Mouse (Mus musculus) embryonic facial prominence, embryonic 15.5 days (tissue): ENCODE measurements around the gene Trank1. TPM values are rescaled to one million over a fixed set of nuclear protein-coding genes. Genes with fewer than 3 reads are reported as not detected.

Experiments used
- ATAC-seq: fragments of 200-750 bp; cut with Nextera tagmentation; 2 replicates; pipeline ENCODE4 v1.8.0; 2017; ENCODE audit warnings: low read depth, moderate TSS enrichment; ENCODE audit not compliant: insufficient number of reproducible peaks, low FRiP score, low TSS enrichment
- H3K27ac ChIP-seq: fragments of 300-500 bp; sonication (generic); replicated peaks from 2 replicates; pipeline ENCODE4 v1.5.1; 2015; ENCODE audit warnings: mild to moderate bottlenecking, inconsistent platforms
- H3K27me3 ChIP-seq: fragments of 300-500 bp; sonication (generic); 2 replicates; pipeline ENCODE4 v1.6.1; 2015; ENCODE audit warnings: inconsistent platforms
- H3K36me3 ChIP-seq: fragments of 300-500 bp; sonication (generic); 2 replicates; pipeline ENCODE4 v1.6.1; 2015; ENCODE audit warnings: mild to moderate bottlenecking, inconsistent platforms
- H3K4me1 ChIP-seq: fragments of 300-500 bp; sonication (generic); 2 replicates; pipeline ENCODE4 v1.6.1; 2015; ENCODE audit warnings: inconsistent platforms
- H3K4me2 ChIP-seq: fragments of 300-500 bp; sonication (generic); replicated peaks from 2 replicates; pipeline ENCODE4 v1.6.1; 2015; ENCODE audit warnings: mild to moderate bottlenecking, inconsistent platforms
- H3K4me3 ChIP-seq: fragments of 300-500 bp; sonication (generic); replicated peaks from 2 replicates; pipeline ENCODE4 v1.5.1; 2015; ENCODE audit warnings: mild to moderate bottlenecking, inconsistent platforms
- H3K9ac ChIP-seq: fragments of 300-500 bp; sonication (generic); 2 replicates; pipeline ENCODE4 v1.6.1; 2015; ENCODE audit warnings: inconsistent platforms
- H3K9me3 ChIP-seq: fragments of 300-500 bp; sonication (generic); replicated peaks from 2 replicates; pipeline ENCODE4 v1.6.1; 2016; ENCODE audit warnings: inconsistent platforms
- WGBS: fragments of 180-500 bp; shearing (Covaris S2); methylation state at CpG from one replicate; pipeline ENCODE4 v1.1.7; 2015; 5-methylcytosine and 5-hydroxymethylcytosine counted together
- polyA plus RNA-seq: library from polyadenylated mRNA; unstranded; fragments of >200 nt; fragmentation: Nextera tagmentation; extraction: Ambion mirVana; gene quantifications from 2 replicates; pipeline ENCODE4 v1.2.1, GENCODE M21; 2015

The Trank1 gene
- polyA plus RNA-seq, 1 experiment from 2014 or later = 0.68 TPM

DNA sequence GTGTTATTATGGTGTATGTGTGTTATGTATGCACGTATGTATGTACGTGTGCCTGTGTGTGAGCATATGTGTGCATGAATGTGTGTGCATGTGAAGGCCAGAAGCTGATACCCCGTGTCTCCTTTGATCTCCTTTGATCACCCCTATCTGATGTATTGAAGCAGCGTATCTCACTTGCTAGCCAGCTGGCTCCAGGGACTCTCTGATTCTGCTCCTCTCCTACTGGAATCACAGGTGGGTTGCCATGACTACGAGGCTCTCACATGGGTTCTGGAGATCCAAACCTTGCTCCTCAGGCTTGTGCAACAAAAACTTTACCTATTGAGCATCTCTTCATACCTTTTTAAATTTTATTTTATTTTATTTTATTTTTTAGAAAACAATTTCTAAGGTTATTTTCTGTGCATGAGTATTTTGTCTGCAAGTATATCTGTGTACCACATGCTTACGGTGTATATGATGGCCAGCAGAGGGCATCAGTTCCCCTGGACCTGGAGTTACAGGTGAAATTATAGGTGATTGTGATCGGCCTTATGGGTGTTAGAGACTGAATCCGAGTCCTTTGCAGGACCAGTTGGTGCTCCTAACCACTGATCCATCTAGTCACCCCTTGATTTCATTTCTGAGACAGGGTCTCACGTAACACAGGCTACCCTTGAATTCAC is 116.5 kb downstream of the Trank1 start:
- no peak overlapping the region for H3K27ac ChIP-seq
- H3K9ac ChIP-seq = no peak overlapping the region
- no peak overlapping the region for H3K4me2 ChIP-seq
- no peaks in the 10 kb centered on the region for H3K9me3 ChIP-seq
- WGBS = 80% methylated on average over 9 of the region's 9 CpGs
- H3K4me1 ChIP-seq = no peaks in the 10 kb centered on the region
- no peaks in the 10 kb centered on the region for H3K27me3 ChIP-seq
- no peak for ATAC-seq
- no peaks in the 10 kb centered on the region for H3K36me3 ChIP-seq
- H3K4me3 ChIP-seq = no peak overlapping the region

DNA sequence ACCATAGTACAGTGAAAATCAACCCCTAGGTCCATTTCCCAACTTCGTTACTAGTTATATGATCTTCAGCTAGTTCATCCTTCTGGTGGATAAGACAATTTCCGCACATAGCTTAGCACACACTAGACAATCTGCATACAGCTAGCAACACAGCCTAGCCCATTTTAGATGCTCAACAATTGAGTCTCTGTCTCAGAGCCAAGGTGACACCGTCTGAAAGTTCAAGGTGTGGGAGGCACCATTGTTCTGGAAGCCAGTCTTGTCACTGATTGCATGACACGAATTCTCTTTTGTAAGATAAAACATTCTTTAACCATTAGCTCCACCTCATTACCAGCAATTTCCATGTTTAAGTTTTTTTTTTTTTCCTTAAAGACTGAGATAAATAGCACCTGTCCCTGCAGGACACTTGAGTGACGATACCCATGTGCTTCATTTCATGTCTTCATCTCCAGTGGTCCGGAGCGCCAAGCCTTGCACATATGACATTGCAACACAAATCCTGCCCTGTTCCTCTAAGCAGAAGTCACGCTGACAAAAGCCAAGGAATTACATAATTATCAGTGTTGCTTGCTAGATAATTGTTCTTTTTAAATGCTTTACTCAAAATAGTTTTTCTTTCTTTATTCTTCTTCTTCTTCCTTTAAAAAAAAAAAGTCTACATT is 117.3 kb downstream of the Trank1 start:
- H3K4me1 ChIP-seq = no peaks in the 10 kb centered on the region
- 69% methylated on average over 8 of the region's 8 CpGs for WGBS
- H3K4me3 ChIP-seq = no peak overlapping the region
- H3K4me2 ChIP-seq = no peak overlapping the region
- H3K27me3 ChIP-seq = no peaks in the 10 kb centered on the region
- no peak for ATAC-seq
- H3K36me3 ChIP-seq = no peaks in the 10 kb centered on the region
- H3K27ac ChIP-seq = no peak overlapping the region
- H3K9ac ChIP-seq = no peak overlapping the region
- H3K9me3 ChIP-seq = no peaks in the 10 kb centered on the region

DNA sequence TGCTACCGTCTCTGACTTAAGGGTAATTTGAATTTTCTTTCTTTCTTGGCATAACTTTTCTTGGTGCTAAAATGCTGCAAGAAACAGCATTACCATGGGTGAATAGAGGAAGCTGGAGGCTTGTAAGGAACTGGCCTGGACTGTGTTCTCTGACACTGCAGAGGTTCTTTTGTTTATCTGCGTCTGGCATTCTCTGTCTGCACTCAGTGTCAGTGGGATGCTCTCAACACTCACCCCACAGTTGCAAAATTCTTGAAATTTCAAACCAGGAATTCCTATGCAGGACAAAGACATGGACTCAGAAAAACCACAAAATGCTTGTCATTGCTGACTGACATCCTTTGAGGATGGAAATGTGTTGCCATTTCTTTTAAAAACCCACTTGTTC is 117.8 kb downstream of the Trank1 start:
- no peak overlapping the region for H3K4me2 ChIP-seq
- ATAC-seq = no peak
- H3K27ac ChIP-seq = no peak overlapping the region
- no peaks in the 10 kb centered on the region for H3K27me3 ChIP-seq
- no peaks in the 10 kb centered on the region for H3K4me1 ChIP-seq
- no peaks in the 10 kb centered on the region for H3K36me3 ChIP-seq
- WGBS = 40% methylated on average over 2 of the region's 2 CpGs
- H3K9me3 ChIP-seq = no peaks in the 10 kb centered on the region
- H3K9ac ChIP-seq = no peak overlapping the region
- no peak overlapping the region for H3K4me3 ChIP-seq

DNA sequence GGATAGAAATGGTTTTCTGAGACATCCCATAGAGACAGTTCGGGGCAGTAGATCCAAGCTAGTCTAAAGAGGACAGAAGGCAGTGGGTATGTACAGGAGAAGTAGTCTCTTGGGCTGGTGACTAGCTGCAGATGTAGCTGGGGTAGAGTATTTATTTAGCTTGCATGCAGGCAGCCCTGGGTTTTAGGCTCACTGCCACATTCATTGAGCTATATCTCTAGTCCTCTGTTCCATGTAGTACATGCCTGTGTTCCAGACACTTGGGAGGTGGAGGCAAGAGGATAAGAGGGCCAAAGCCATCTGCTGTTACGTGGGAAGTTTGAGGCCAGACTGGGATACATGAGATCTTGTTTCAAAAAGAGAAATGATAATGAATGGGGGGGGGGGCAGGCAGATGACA is 123.9 kb downstream of the Trank1 start:
- Histone ChIP-seq H3K9ac (no peak overlapping the region), H3K4me1 (peaks cover 11% of the 10 kb centered on the region), H3K27ac (no peak overlapping the region), H3K36me3 (no peaks in the 10 kb centered on the region), H3K4me3 (no peak overlapping the region), H3K9me3 (no peaks in the 10 kb centered on the region), H3K4me2 (no peak overlapping the region), H3K27me3 (peaks cover 24% of the 10 kb centered on the region)
- ATAC-seq = no peak
- 61% methylated on average over 2 of the region's 2 CpGs for WGBS

DNA sequence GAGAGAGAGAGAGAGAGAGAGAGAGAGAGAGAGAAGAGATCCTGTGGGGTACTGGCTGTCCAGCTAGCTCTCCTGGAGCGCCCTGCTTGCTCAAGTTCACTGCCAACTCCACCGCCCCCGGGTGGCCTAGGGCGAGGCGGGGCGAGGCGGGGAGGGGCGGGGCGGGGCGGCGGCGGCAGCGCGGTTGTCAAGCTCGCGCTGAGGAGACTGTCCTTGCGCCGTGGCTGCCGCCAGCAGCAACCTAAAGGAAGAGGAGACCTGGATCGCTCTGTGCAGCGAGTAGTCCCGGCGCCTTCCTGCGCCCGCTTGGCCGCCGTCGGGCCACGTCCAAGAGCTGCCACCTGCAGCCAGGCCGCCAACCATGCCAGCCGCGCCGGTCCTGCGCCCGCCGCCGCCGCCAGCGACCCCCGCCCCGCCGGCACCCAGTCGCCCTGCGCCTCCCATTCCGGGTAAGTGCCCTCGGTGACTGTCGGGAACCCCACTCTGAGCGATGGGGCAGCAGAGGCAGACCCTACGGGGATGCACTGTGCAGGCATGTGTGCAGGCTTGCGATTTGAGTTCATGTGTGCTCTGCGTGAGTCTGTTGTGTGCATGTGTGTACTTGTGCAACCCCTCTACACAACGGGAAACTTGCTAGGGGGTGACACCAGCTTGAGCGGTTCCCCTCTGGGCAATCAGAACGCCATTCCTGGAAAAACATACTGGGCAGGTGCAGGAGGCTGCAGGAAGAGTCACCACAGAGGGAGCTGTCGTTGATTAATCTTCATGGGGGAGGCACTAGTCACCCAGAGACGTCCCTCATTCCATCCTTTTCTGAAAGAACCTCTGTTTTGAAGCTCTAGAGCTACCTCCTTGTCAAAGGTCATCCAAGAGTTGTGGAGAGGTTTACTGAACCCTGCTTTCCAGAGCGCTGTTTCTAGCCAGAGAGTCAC is 127.6 kb downstream of the Trank1 start, which contains the start of gene Dclk3:
TSS of gene Dclk3 (plus strand) at position 178 of the 932 bp plus-strand sequence.
- H3K9me3 ChIP-seq = no peaks in the 10 kb centered on the region
- H3K27ac ChIP-seq = no peak within 1 kb of the TSS
- peaks cover 15% of the 10 kb centered on the region for H3K4me1 ChIP-seq
- peak within 1 kb of the TSS; percentile 35; the same call in 1 of the 2 replicates for H3K9ac ChIP-seq
- H3K27me3 ChIP-seq = peaks cover 27% of the 10 kb centered on the region
- H3K36me3 ChIP-seq = no peaks in the 10 kb centered on the region
- ATAC-seq = peak; percentile 81; the same call in 1 of the 2 replicates
- WGBS = 2% methylated on average over 46 of the region's 57 CpGs
- peak within 1 kb of the TSS; percentile 51 for H3K4me3 ChIP-seq
- peak within 1 kb of the TSS; percentile 87 for H3K4me2 ChIP-seq

DNA sequence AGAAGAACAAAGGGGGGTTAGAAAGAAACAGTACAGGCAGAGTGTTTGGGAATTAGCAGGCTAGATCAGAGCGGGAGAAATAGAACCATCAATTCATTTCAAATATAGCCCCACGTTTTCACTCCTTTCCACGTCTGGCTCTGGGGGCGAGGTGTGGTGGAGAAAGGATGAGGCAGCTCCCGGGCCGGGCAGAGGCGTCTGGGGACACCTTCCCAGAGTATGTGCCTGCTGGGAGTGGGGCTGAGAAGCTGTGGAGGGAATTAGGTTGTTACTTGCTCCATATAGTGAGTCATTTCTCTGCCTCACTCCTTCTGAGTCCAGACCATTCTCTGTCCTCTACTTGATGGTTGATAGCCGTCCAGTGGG is 128.3 kb downstream of the Trank1 start:
- H3K9ac ChIP-seq = no peak overlapping the region
- no peaks in the 10 kb centered on the region for H3K9me3 ChIP-seq
- WGBS = 44% methylated on average over 8 of the region's 8 CpGs
- H3K4me1 ChIP-seq = peaks cover 15% of the 10 kb centered on the region
- no peak overlapping the region for H3K27ac ChIP-seq
- peak overlapping the region; percentile 51 for H3K4me3 ChIP-seq
- peak overlapping the region; percentile 87 for H3K4me2 ChIP-seq
- H3K36me3 ChIP-seq = no peaks in the 10 kb centered on the region
- H3K27me3 ChIP-seq = peaks cover 27% of the 10 kb centered on the region
- no peak for ATAC-seq

DNA sequence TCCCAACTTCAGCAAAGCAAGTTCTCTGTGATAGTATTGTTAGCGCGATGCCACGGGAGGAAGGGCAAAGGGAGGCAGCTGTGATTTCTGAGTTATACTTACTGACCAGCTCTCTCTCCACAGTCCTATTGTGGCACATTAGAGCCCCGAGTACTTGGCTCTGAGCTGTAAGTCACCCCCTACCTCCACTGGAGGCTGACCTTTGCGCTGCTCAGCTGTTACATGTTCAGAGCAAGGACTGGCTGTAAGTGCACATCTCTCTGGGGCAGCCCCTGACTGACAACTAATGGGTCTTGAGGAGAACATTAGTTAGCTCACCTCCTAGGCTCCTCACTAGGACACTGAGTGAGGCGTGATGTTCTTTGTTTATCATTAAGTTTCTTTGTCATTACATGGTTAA is 128.9 kb downstream of the Trank1 start:
- no peaks in the 10 kb centered on the region for H3K36me3 ChIP-seq
- H3K4me2 ChIP-seq = 0 out of 2 replicates have a peak overlapping the region, but pooled peaks have one; percentile 87

DNA sequence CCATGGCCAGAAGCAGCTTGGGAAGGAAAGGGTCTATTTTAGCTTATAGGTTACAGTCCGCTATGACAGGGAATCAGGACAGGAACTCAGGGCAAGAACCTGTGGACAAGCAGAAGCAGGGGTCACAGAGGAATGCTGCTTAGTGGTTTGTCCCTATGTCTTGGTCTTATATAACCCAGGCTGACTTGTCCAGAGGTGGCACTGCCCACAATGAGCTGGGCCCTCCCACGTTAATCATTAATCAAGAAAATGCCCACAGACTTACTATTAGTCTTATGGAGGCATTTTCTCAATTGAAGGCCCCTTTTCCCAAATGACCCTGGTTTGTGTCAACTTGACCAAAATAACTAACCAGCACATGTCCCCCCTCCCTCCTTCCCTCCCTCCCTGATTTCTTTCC is 129.6 kb downstream of the Trank1 start:
- H3K27ac ChIP-seq = no peak overlapping the region
- no peaks in the 10 kb centered on the region for H3K36me3 ChIP-seq
- 91% methylated on average over 2 of the region's 2 CpGs for WGBS
- ATAC-seq = no peak
- no peak overlapping the region for H3K4me3 ChIP-seq
- H3K9ac ChIP-seq = no peak overlapping the region
- H3K27me3 ChIP-seq = peaks cover 27% of the 10 kb centered on the region
- H3K4me2 ChIP-seq = no peak overlapping the region
- peaks cover 15% of the 10 kb centered on the region for H3K4me1 ChIP-seq
- no peaks in the 10 kb centered on the region for H3K9me3 ChIP-seq

More for the DNA sequence above, 128.9 kb downstream of the Trank1 start:
- Histone ChIP-seq H3K27me3 (peaks cover 27% of the 10 kb centered on the region), H3K4me1 (peaks cover 15% of the 10 kb centered on the region), H3K4me3 (peak overlapping the region; percentile 51; the same call in 1 of the 2 replicates), H3K9me3 (no peaks in the 10 kb centered on the region), H3K27ac (no peak overlapping the region), H3K9ac (no peak overlapping the region)
- no peak for ATAC-seq
- WGBS = 81% methylated on average over 6 of the region's 6 CpGs

Other genes starting within 250 kb of the Trank1 start
- 40.0 and 41.9 TPM in 2 replicates for gene Lrrfip2, start 194.1 kb upstream of the Trank1 start, polyA plus RNA-seq
- gene Mlh1, start 39.9 kb upstream of the Trank1 start, polyA plus RNA-seq = 33.2 and 34.3 TPM in 2 replicates
- 27.4 and 28.4 TPM in 2 replicates for gene Epm2aip1, start 39.8 kb upstream of the Trank1 start, polyA plus RNA-seq
- 5.2 and 6.1 TPM in 2 replicates for gene Dclk3, start 127.3 kb downstream of the Trank1 start, polyA plus RNA-seq